Mouse (Mus musculus) CH12.LX (cell line): ENCODE measurements around the gene Gm20388. TPM values are rescaled to one million over a fixed set of nuclear protein-coding genes. Genes with fewer than 3 reads are reported as not detected.

Experiments
- DNase-seq: peaks from one replicate; pipeline ENCODE4 v3.0.0-alpha.2; 2013; ENCODE audit errors: extremely low read depth
- H3K27ac ChIP-seq: 2 replicates; pipeline ENCODE4 v1.5.1; 2012; ENCODE audit warnings: low read depth, mild to moderate bottlenecking, control low read depth, moderate library complexity; ENCODE audit not compliant: insufficient read depth
- H3K27me3 ChIP-seq: replicated peaks from 2 replicates; pipeline ENCODE3; 2012; ENCODE audit warnings: inconsistent platforms
- H3K36me3 ChIP-seq, 2 experiments: replicated peaks in 1 of 2; 2 replicates each; pipeline versions ENCODE3 to v1.6.1; 2012; ENCODE audit warnings: inconsistent platforms in 1 of 2, low read length in 1 of 2, mild to moderate bottlenecking in 1 of 2, mixed read lengths in 1 of 2, moderate library complexity in 1 of 2; ENCODE audit not compliant: control insufficient read depth in 1 of 2, insufficient read depth in 1 of 2
- H3K4me1 ChIP-seq, 2 experiments: 2 replicates each; pipeline ENCODE4 v1.6.1; 2012; ENCODE audit warnings: inconsistent platforms in 1 of 2, moderate library complexity in 1 of 2; ENCODE audit not compliant: insufficient read depth in 2 of 2, control insufficient read depth in 1 of 2
- H3K4me2 ChIP-seq: 2 replicates; pipeline ENCODE4 v1.6.1; 2012; ENCODE audit warnings: low read depth, mild to moderate bottlenecking, control low read depth; ENCODE audit not compliant: poor library complexity, insufficient read depth, severe bottlenecking
- H3K4me3 ChIP-seq, 3 experiments: fragments of 150-350 bp in 1 of 3; sonication (generic) in 1 of 3; replicated peaks in 1 of 3; 2 replicates each; pipeline versions ENCODE3 to v1.5.1; 2011 to 2012; ENCODE audit warnings: low read depth in 2 of 3, low read length in 2 of 3, mild to moderate bottlenecking in 2 of 3, moderate library complexity in 2 of 3, control low read depth in 1 of 3, improper control_type of control experiment in 1 of 3, inconsistent platforms in 1 of 3, mixed read lengths in 1 of 3; ENCODE audit not compliant: poor library complexity in 1 of 3
- H3K79me2 ChIP-seq: replicated peaks from 2 replicates; pipeline ENCODE4 v1.6.1; 2012; ENCODE audit warnings: mild to moderate bottlenecking, moderate library complexity; ENCODE audit not compliant: control insufficient read depth, poor library complexity, insufficient read depth, severe bottlenecking; ENCODE audit errors: extremely low read depth
- H3K9ac ChIP-seq: 2 replicates; pipeline ENCODE4 v1.6.1; 2012; ENCODE audit warnings: low read depth, mild to moderate bottlenecking, control low read depth, moderate library complexity; ENCODE audit not compliant: insufficient read depth
- H3K9me3 ChIP-seq: replicated peaks from 2 replicates; pipeline ENCODE3; 2012; ENCODE audit warnings: low read length, inconsistent platforms, mixed read lengths
- BHLHE40 ChIP-seq: IDR thresholded peaks from 2 replicates; pipeline ENCODE4 v1.6.1; 2011; ENCODE audit warnings: mild to moderate bottlenecking, low read depth, low read length, improper control_type of control experiment
- CHD1 ChIP-seq: IDR thresholded peaks from 2 replicates; pipeline ENCODE4 v1.6.1; 2012; ENCODE audit warnings: low read depth, low read length, improper control_type of control experiment, inconsistent platforms
- CHD2 ChIP-seq: IDR thresholded peaks from 2 replicates; pipeline ENCODE4 v1.6.1; 2011; ENCODE audit warnings: low read length, improper control_type of control experiment
- GABPA ChIP-seq: IDR thresholded peaks from 2 replicates; pipeline ENCODE4 v1.6.1; 2012; ENCODE audit warnings: low read depth, low read length, improper control_type of control experiment, inconsistent platforms; ENCODE audit not compliant: insufficient replicate concordance
- IRF4 ChIP-seq: IDR thresholded peaks from 2 replicates; pipeline ENCODE4 v1.6.1; 2014; ENCODE audit warnings: low read depth, mild to moderate bottlenecking, inconsistent platforms, low read length, improper control_type of control experiment
- MAX ChIP-seq: IDR thresholded peaks from 2 replicates; pipeline ENCODE4 v1.6.1; 2011; ENCODE audit warnings: low read length, improper control_type of control experiment
- PAX5 ChIP-seq: IDR thresholded peaks from 2 replicates; pipeline ENCODE4 v1.6.1; 2012; ENCODE audit warnings: low read length, inconsistent platforms, mixed read lengths
- POLR2AphosphoS2 ChIP-seq: IDR thresholded peaks from 2 replicates; pipeline ENCODE4 v1.6.1; 2011; ENCODE audit warnings: low read depth, low read length, improper control_type of control experiment
- RAD21 ChIP-seq: IDR thresholded peaks from 2 replicates; pipeline ENCODE4 v1.6.1; 2011; ENCODE audit warnings: low read depth, mild to moderate bottlenecking, low read length, improper control_type of control experiment, moderate library complexity
- SMC3 ChIP-seq: IDR thresholded peaks from 2 replicates; pipeline ENCODE4 v1.6.1; 2011; ENCODE audit warnings: low read depth, low read length, improper control_type of control experiment
- UBTF ChIP-seq: IDR thresholded peaks from 2 replicates; pipeline ENCODE4 v1.6.1; 2012; ENCODE audit warnings: low read depth, mild to moderate bottlenecking, inconsistent platforms, low read length, improper control_type of control experiment, moderate library complexity
- ZC3H11A ChIP-seq: IDR thresholded peaks from 2 replicates; pipeline ENCODE4 v1.6.1; 2012; ENCODE audit warnings: low read depth, mild to moderate bottlenecking, inconsistent platforms, low read length, improper control_type of control experiment
- ZMIZ1 ChIP-seq: IDR thresholded peaks from 2 replicates; pipeline ENCODE4 v1.6.1; 2012; ENCODE audit warnings: low read depth, mild to moderate bottlenecking, inconsistent platforms, low read length, improper control_type of control experiment
- dilution Hi-C: fragments of 300-500 bp; cut with MboI; formaldehyde crosslinking; loops from 2 replicates; pipeline ENCODE4 v1.14.3; 2020; ENCODE audit warnings: low sequenced_read_pairs; ENCODE audit not compliant: extremely low pct_unique_long_range_greater_than_20kb, extremely low pct_ligation_motif_present
- in situ Hi-C: fragments of 300-500 bp; cut with MboI; formaldehyde crosslinking; loops from 3 replicates; pipeline ENCODE4 v1.14.3; 2019; ENCODE audit warnings: low sequenced_read_pairs, low pct_ligation_motif_present, low pct_unique_long_range_greater_than_20kb, mixed read lengths
- polyA plus RNA-seq: library from polyadenylated mRNA; unstranded; fragments of >175 nt; gene quantifications from 2 replicates; pipeline ENCODE4 v1.2.1, GENCODE M21; 2012; ENCODE audit warnings: low read depth; ENCODE audit not compliant: insufficient read length
- total RNA-seq, 2 experiments: library from RNA; depleted of rRNA; stranded (reverse); fragments of 300-350 nt in 1 of 2; fragments of >200 nt in 1 of 2; gene quantifications; 2 replicates each; pipeline ENCODE4 v1.2.3; 2012 to 2014

Gene Gm20388
- total and polyA plus RNA-seq, 3 experiments: 14.8 to 26.3 (median 22.2) TPM

GRCm38 (mm10) chr8:121550056-121550455, 1639.4 kb downstream of the Gm20388 start:
- in situ Hi-C loops (no loop called here), dilution Hi-C loops (no loop called here)
- Histone ChIP-seq H3K4me1 (peaks cover 0 to 7% of the 10 kb centered on the region in 2 experiments; a peak in 2 of 4 replicates), H3K36me3 (peaks cover 42 to 62% of the 10 kb centered on the region in 2 experiments), H3K27ac (no peak overlapping the region), H3K79me2 (no peaks in the 10 kb centered on the region), H3K27me3 (peaks cover 14% of the 10 kb centered on the region), H3K4me3 (no peak overlapping the region), H3K9me3 (no peaks in the 10 kb centered on the region), H3K4me2 (no peak overlapping the region), H3K9ac (no peak overlapping the region)
- no peak for TF ChIP-seq ZC3H11A
- TF ChIP-seq CHD2: no peak
- no peak for TF ChIP-seq PAX5
- TF ChIP-seq ZMIZ1: no peak
- TF ChIP-seq GABPA: no peak
- no peak for TF ChIP-seq MAX
- no peak for TF ChIP-seq SMC3
- no peak for TF ChIP-seq UBTF
- no peak for TF ChIP-seq RAD21
- DNase-seq: no peak

GRCm38 (mm10) chr8:121551065-121551985, 1640.7 kb downstream of the Gm20388 start:
- H3K9ac ChIP-seq: no peak overlapping the region
- H3K36me3 ChIP-seq: peaks cover 50 to 73% of the 10 kb centered on the region in 2 experiments
- in situ Hi-C loops (no loop called here), dilution Hi-C loops (no loop called here)
- H3K4me3 ChIP-seq: no peak overlapping the region
- DNase-seq: no peak
- peaks cover 2% of the 10 kb centered on the region for H3K27me3 ChIP-seq
- no peak for TF ChIP-seq BHLHE40
- no peak for TF ChIP-seq POLR2AphosphoS2
- TF ChIP-seq IRF4: no peak
- TF ChIP-seq SMC3: no peak
- TF ChIP-seq GABPA: no peak
- no peak for TF ChIP-seq CHD1
- H3K79me2 ChIP-seq: no peaks in the 10 kb centered on the region
- H3K4me2 ChIP-seq: no peak overlapping the region
- no peak overlapping the region for H3K27ac ChIP-seq
- H3K4me1 ChIP-seq: peaks cover 0 to 2% of the 10 kb centered on the region in 2 experiments; a peak in 1 of 4 replicates
- no peaks in the 10 kb centered on the region for H3K9me3 ChIP-seq
